Mouse (Mus musculus) left cerebral cortex, postnatal 14 days (tissue): ENCODE data around the gene Itpka. TPM values are rescaled to one million over a fixed set of nuclear protein-coding genes. Genes with fewer than 3 reads are reported as not detected.

Experiments used
- DNase-seq, 2 experiments: peaks; one replicate each; pipeline ENCODE4 v3.0.0; 2021 to 2022; ENCODE audit warnings: low spot score in 2 of 2, mixed read lengths in 1 of 2
- intact Hi-C: fragments of 180-260 bp; cut with DNase I; formaldehyde crosslinking; loops from one replicate; pipeline ENCODE4 v1.15.1; 2025
- total RNA-seq, 2 experiments: library from RNA; stranded (reverse); gene quantifications; 2 replicates each; pipeline ENCODE4 v1.2.3; 2021

The Itpka gene
- total RNA-seq, 2 experiments from 2014 or later = 171 to 177 TPM

GRCm38 (mm10) chr2:119745281-119745680 lies 3.1 kb downstream of the Itpka start:
- intact Hi-C loops = no loop called here
- DNase-seq = peak in 1 of 2 experiments; percentile 54

DNA sequence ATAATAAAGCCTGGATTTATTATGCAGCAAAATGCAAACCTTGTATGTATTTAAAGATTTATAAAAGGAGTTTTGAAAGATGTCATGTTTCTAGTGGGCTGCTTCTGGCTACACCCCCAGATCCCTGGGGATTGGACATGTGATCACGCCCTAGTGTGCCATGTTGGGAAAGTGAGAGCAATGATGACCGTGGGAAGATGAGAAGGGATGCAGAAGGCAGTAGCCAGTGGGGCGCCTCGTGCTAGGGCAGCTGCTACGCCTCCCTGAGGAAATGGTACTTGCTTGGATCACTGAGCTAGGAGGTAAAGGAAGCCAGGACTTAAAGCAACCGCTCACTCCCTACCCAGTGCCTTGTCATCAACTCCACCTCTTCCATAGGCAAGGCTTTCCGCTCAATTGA lies 5.4 kb downstream of the Itpka start:
- DNase-seq = peak; percentile 56 to 87
- intact Hi-C loops = no loop called here

DNA sequence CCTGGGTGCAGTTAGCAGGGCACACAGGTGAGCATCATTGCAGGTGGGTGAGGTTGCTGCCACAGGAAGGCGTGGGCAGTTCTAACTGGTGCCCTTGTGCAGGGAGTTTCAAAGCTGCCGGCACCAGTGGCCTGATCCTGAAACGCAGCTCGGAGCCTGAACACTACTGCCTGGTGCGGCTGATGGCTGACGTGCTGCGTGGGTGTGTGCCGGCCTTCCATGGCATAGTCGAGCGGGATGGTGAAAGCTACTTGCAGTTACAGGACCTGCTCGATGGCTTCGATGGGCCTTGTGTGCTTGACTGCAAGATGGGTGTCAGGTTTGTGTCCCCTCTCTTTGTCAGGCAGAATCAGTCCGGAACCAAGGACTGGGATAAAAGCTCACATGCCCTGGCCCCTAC lies 7.1 kb downstream of the Itpka start:
- DNase-seq = no peak
- intact Hi-C loops = no loop called here

- intact Hi-C loops = no loop called here
- DNase-seq = no peak
These were observed 15.5 kb downstream of the Itpka start for GRCm38 (mm10) chr2:119757601-119758100.

DNA sequence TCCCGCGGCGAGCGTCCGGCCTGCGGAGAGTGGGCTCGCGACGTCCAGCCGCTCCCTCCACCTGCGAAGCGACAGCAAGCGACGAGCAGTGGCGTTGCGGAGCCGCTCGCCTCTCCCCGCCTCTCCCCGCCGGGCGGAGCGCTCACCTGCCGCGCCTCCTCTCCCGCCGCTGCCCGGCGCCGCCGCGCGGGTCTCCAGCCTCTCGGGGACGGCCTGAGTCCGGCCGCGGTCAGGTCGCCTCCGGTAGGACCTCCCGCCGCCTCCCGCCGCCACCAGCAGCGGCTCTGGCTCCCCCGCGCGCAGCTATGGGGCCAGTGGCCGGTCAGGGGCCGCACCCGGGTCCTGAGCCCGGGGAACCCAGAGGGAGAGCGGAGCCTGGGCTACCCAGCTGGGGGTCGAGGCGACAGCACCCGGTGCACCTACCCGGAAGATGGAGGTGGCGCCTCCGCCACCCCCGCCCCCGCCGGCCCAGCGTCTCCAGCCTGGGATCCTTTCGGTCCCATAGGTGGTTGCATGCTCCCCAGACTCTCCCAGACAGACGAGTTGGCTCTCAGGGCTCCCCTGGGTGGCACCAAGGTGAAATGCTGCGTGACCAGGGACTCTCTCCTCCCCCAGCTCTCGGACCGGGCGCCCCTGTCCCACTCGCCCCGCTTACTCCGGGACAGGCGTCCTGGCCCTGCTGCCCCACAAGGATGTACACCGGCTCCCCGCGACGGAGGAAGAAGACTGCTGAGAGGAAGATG lies 16.1 kb downstream of the Itpka start:
- no peak for DNase-seq
- intact Hi-C loops = no loop called here

GRCm38 (mm10) chr2:119758844-119759835 lies 17.0 kb downstream of the Itpka start:
- no peak for DNase-seq
- intact Hi-C loops = no loop called here

DNA sequence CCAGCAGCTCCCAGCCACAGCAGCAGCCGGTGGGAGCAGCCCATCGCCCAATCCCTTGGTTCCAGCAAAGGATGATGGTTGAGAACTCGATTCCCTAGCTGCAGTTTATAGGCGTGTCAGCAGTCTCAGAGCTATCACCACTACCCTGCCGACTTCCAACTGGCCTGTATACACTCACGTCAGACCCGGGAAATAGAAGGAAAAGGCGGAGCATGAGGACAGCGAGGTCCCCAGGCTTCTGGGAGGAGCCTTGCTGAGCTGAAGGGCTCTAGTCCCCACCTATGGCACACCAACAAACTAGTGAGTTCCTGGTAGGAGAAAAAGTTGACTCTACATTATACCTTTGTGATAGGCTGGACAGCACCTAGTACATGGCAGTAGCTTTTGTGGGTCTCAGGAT lies 18.1 kb downstream of the Itpka start, which contains the start of gene Ltk:
TSS of gene Ltk (minus strand) at position 181 of the 400 bp plus-strand sequence.
- no peak for DNase-seq
- intact Hi-C loops = no loop called here

GRCm38 (mm10) chr2:119762276-119762675 lies 20.1 kb downstream of the Itpka start:
- intact Hi-C loops = no loop called here
- no peak for DNase-seq

- intact Hi-C loops = no loop called here
- DNase-seq = no peak
These were observed 21.8 kb downstream of the Itpka start for GRCm38 (mm10) chr2:119763924-119764323.

DNA sequence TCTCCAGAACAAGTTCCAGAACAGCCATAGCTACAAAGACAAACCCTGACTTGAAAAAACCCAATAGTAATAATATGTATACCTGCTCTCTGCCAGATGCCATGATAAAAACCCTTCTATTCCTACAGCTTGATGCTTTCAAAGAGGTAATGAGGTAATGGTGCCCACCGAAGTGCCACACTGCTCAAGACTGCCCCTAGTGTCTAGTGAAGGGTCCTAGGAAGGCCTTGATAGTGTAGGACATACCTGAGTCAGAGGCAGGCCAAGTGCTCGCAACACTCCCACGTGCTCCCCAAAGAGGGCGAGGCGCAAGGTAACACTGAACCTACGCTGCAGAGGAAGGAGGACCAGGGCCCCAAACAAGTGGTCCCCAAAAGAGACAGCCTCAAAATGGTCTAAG lies 25.1 kb downstream of the Itpka start:
- intact Hi-C loops = no loop called here
- DNase-seq = no peak

DNA sequence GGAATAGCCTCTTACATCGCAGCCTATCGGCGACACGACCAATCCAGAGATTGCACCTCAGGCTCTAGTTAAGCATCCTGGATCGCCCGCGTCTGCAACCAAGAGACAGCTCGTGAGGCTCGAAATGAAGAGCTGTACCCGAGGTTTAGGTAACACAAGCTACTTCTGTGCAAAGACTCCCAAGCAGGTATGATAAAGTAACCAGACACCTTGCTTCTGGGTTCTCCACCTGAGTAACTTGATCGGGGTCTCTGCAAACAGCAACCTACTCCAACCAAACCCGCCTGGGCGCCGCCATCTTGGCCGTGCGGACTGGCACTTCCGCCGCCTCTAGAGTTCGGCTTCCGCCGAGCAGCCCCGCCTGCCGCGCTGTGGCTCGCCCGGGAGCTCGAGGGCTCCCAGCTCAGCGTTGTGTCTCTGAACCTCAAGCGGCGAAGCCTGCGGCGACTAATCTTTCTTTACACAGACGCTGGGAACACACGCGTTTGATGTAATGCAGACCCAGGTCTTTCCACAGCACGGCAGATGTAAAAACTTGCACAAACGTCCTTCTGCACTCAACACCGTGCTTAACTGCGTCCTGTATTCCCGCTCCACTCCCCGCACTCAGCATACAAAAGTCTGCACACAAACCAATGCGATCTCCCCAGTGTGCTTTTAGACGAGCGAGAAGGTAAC lies 45.2 kb downstream of the Itpka start, which contains the start of gene Rpap1:
TSS of gene Rpap1 (minus strand) at position 332 of the 678 bp plus-strand sequence.
- intact Hi-C loops = no loop called here
- DNase-seq = peak; percentile 76 to 86

DNA sequence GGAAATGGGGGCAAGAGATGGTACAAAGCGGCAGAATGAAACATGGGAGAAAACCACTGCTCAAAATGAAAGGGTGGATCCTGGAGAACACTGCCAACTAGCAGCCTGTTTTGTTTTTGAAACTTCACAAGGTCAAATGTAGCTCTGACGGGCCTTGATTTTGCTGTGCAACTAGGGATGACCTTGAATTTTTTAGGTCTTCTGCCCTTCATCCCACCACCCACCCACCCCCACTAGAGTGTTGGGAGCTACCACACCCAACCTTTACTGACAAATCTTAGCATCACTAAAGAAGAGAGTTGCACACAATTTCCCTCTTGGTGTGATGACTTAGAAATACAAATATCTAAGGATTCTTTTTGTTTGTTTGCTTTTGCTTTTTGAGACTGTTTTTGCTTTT lies 47.9 kb downstream of the Itpka start:
- no peak for DNase-seq
- intact Hi-C loops = no loop called here

DNA sequence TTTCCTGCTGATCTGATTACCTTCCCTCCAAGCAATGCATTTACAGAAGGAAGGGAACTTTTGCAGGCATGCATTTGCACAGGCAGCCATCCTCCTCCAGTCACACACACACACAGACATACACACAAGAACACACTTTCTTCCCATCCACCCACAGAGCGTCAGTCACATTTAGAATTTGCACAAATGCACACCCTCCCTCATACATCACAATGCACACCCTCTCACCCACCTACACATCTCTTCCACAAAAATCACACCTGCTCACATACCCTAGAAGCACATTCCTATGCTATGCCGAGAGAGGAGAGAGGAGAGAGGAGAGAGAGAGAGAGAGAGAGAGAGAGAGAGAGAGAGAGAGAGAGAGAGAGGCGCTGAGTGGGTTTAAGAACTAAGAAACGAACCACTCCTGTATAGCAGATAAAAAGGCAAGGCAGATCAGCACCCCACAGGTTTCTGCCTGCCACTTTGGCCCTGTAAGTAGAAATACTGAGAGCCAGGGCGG lies 55.2 kb downstream of the Itpka start, which contains the start of gene Tyro3:
TSS of gene Tyro3 (plus strand) at position 455 of the 505 bp plus-strand sequence.
- DNase-seq = peak; percentile 48 to 69
- intact Hi-C loops = loop anchor here (5.0 kb wide), 1 partner anchor 75 kb away; no protein-coding TSS in a partner anchor

DNA sequence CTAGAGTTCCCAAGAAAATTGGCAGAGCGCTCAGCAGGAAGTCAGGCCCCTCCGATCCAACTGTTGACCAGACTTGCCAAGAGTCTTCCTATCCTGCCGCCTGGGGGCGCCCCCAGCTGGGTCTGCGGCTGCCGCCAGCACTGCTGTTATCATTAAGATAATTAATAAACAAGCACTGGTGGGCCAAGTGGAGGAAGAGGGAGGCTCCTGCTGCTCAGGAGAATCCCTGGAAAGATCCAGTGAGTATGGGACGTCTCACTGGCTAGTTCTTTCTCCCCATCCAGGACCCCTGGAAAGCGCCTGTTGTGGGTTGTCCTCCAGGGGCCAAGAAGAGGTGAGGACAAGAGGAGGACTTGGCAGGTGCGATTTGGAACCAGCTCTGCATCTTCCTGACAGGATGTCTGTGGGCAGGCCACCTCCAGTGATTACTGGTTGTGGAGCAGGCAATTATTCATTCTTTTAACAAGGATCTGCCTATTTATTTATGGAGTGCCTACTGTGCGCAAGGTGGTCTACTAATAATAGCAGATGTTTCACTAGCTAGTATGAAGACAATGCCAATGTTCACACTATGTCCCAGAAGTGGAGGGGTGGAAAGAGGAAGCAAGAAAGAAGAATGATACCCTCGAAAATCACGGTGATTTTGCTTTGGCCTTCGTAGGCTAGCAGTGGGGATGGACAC lies 56.2 kb downstream of the Itpka start:
- peak in 1 of 2 experiments; percentile 41 for DNase-seq
- intact Hi-C loops = loop anchor here (5.0 kb wide), 1 partner anchor 74 kb away; no protein-coding TSS in a partner anchor

- DNase-seq = peak in 1 of 2 experiments; percentile 18
- intact Hi-C loops = loop anchor here (5.0 kb wide), 1 partner anchor 73 kb away; no protein-coding TSS in a partner anchor
These were observed 57.2 kb downstream of the Itpka start for GRCm38 (mm10) chr2:119799181-119799960.

DNA sequence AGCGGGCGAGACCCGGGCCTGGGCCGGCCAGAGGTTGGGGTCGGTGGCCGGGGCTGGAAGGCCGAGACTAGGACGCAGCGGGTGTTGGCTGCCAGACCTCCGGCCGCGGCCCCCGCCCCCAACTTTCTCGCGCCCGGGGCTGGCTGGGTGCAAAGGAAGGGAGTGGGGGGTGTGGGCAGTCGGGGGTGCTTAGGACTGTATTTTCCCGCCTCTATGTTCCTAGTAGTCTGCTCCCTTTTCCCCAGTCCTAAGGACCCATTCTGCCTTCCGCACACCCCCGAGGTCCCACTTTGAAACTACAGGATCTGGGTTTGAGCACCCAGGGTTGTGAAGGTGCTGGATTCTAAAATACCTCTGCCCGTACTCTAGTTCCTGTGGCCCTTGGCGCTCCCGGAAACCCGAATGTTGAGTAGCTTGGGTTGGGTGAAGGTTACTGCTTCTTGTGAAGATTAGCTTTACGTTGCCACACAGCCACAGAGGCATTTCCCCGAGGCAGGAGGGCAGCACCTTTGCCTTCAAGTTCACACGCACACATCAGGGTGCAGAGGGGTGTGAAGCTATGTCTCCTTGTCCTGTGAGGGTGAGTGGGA lies 57.9 kb downstream of the Itpka start:
- intact Hi-C loops = loop anchor here (5.0 kb wide), 2 partner anchors 42 to 72 kb away; no protein-coding TSS in a partner anchor
- DNase-seq = no peak
